Mouse (Mus musculus) c-Kit-negative CD71-positive TER-119-positive erythroid progenitor cells, embryonic 14.5 days (primary cell): Measurements from ENCODE around the gene Grik5.

Experiments
- DNase-seq: peaks from one replicate; pipeline ENCODE4 v3.0.0-alpha.2; 2013; ENCODE audit warnings: low read depth, low spot score

Grik5 gene

GRCm38 (mm10) chr7:25071979-25072715 is at the start of gene Grik5, which contains the start of gene Zfp574:
TSS of gene Grik5 (minus strand) at chr7:25072346.
TSS of gene Zfp574 (plus strand) at chr7:25072567.
- DNase-seq = no peak

GRCm38 (mm10) chr7:25121240-25121786 is 49.2 kb upstream of the Grik5 start:
- DNase-seq = no peak

DNA sequence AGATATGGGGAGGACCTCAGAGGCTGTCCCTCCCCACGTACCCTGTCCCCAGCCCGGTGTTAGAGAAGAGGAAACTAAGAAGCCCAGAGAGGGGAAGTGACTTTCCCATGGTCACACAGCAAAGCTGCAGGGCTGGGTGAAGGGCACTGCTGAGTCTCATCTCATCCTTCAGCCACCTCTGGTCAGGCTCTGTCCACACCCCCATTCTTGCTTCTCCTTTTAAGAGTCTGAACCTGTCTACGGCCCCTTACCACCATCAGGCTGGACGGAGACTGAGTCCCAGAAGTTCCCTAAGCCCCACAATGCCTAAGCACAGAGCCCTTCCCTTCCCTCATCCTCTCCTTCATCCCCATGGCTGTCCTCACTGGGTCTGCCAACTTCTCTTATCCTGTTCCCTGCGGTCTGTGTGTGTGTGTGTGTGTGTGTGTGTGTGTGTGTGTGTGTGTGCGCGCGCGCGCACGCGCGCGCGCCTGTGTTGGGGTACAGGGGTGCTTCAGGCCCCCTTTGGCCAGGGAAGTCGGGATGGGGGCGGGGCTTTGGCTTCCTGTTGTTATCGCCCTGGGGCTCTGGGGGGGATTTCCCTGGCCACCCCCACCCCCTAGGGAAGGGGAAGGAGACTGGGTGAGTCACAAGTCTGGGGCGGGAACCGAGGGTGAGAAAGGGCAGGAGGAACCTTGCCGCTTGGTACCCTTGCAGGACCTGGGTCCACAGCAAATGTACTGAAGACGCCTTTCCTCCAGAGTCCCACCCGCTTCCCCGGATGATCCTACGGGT is 48.1 kb upstream of the Grik5 start:
- DNase-seq = no peak

GRCm38 (mm10) chr7:25112956-25113603 is 40.9 kb upstream of the Grik5 start:
- no peak for DNase-seq

DNA sequence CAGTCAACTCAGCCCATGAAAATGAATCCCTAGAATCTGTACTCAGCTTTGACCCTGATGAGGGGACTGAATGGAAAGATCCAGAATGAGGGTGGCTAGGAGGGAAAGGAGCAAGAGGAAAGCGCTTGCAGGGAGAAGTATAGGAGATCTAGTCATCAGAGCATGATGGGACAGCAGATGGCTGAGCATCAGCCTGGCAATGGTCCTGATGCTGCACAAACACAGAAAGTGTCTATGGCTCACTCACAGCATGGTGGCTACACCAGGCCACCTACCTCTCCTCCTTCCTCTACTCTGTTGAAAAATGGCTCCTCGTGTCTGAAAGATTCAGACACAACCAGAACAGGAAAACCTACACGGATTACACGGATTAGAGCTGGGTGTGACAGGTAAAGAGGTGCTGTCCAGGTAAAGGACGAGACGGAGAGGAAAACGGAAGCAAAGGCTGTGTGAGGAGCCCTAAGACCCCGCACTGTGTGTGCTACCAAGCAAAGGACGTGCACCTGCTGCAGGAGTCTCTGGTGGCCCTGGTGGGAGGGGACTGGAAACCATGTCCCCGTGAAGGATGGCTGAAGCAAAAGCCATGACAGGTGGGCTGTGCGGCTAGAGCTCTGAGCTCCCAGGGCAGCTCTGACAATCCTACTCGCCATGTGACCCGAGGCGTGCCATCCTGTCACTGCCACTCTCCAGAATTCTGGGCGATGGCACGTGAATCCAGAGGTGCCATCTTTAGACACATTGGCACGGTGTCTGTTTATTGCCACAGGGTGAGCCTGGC is 40.2 kb upstream of the Grik5 start:
- DNase-seq = no peak

DNA sequence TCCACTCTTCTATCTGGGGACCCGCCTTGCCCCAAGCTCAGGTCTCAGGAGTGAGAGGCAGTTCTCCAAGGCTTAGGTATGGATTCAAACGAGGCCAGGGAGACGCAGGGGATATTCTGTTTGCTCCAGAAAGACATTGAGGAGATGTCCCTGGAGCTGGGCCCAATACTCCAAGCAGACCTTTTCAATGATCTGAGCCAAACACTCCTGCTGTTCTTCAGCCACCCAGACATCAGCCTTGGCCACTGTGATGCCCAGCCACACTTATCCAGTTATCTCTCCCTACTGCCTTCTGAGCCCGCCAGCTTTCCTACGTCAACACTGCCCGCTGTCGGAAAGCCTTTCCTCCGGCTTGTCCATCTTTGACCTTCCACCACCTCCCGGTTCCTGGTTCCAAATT is 38.2 kb upstream of the Grik5 start:
- DNase-seq = no peak

- no peak for DNase-seq
These were observed 37.2 kb upstream of the Grik5 start for GRCm38 (mm10) chr7:25109355-25109754.

DNA sequence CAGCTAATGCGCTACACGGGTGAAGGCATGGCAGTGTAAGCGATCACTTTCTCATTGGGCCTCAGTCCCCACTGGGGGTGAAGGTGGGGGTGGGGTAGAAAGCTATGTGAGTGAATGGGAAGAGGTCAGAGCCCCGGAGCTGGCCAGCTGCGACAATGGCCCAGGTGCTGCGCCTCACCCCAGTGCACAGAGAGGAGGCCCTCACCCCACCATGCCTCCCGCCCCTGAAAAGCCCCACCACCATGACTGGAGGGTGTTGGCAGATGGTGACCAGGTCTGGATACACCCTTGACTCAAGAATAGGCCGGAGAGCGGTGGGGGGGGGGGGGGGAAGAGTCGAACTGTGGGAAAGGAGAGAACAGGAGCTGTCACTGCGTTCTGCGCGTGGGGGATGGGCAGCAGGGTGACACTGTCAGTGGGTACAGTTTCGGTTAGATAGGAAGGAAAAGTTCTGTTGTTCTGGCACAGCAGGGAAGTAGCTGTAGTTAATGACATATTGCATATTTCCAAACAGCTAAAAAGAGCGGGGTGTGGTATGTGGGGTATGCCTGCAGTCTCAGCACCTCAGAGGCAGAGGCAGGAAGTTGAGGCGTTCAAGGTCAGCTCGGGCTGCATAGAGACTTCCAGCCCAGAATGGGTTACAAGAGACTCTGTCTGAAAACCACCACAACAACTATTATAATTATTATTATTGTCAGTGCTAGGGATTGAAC is 34.8 kb upstream of the Grik5 start:
- no peak for DNase-seq

DNA sequence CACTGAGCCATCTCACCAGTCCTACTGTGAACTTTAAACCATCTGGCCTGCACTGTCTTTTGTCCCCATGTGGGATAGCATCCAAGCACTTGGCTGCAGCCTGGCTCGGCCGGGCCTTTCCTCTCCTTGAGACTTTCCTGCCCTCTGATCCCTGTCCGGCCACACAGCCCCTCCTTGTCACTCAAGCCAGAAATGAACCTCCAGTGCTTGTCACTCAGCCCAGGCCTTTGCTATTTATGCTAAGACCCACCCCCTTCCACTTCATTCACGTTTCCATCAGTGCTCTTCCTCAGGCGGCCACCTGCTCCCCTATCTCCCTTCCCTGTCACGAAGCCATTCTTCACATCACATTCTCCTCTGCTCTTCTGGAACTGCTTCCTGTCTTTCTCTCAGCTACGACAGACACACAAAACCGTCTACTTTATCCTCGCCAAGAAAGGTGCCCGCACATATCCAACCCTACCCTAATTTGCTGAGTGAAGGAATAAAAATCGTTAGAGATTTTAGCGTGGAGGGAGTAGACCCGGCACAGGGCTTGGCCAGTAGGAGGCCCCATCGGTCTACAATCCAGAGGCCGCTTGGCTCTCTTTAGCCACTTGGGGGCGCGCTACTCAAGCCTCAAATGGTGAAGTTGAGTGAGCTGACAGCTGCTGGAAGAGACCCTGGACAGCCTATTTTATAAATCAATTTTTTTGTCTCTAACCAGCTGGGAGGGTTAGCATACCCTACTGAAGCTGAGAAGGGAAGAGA is 33.4 kb upstream of the Grik5 start:
- peak; percentile 54 for DNase-seq

DNA sequence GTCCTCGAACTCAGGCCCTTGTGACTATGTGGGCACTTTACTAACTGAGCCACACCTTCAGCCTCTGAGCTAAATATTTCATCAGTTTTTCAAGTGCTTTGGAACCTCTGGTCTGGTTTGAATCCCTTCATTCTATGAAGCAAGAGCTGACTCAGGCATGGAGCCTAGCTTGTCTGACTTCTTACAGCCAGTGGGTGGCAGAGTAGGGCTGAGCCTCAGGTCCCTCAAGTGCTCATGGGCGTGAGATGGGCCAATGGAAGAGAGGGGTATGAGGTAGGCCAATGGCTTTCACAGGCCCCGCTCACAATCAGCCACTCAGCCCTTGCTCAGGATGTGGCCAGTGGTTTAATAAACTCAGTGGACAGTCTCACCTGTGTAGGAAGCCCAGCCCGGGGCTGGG is 27.4 kb upstream of the Grik5 start:
- DNase-seq = no peak

DNA sequence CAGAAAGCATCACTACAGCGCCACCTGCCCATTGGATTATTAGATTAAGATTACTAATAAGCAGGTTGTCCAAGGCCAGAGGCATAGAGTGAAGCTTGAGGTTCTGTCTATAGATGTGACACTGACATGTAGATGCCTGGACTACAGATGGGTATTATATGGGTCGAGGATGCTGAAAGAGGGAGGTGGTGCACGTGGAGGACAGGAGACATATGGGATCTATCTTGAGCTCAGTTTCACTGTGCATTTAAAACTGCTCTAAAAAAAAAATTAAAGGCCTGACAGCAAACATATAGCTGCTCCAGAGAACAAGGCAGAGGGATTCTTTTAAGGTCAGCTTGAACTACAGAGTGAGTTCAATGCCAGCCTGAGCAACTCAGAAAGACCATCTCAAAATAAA is 26.0 kb upstream of the Grik5 start:
- no peak for DNase-seq

DNA sequence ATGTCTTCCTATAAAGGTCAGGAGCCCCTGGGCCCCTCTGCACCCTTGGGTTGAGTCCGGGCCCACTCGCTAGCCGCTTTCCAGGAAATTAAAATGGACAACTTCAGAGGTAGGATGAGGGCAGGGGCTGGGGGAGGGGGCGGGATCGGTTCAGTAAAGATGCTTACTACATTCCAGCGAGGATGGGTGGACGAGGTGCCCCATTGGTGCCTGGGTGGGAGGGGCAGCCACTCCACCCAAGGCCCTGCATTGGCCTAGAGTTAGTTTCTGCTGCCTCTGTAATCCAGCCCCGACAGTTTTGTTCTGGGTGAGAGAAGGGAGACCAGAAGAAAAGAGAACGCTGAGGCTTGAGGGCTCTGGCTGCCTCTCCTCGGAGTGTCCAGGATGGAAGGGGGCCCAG is 17.7 kb upstream of the Grik5 start:
- DNase-seq = no peak

GRCm38 (mm10) chr7:25088968-25089367 is 16.8 kb upstream of the Grik5 start:
- DNase-seq = no peak

DNA sequence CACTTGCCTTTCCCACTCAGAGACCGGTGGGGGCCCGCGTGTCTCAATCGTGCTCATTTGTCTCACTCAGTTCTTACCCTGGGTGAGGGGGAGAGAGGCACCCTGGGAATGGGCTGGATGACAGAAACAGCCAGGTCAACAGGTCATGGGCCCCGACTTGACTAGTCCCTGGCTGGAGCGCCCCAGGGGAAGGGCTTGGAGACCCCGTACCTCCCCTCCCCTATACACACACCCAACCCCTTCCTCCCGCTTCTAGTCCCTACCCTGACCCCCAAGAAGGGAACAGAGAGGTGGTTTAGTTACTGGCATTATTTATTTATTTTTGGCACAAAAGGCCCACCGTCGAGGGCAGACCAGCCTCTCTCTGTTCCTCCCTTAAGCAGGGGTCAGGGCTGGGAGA is 16.4 kb upstream of the Grik5 start:
- no peak for DNase-seq

GRCm38 (mm10) chr7:25087972-25088371 is 15.8 kb upstream of the Grik5 start:
- DNase-seq = no peak

- DNase-seq = no peak
These were observed 15.2 kb upstream of the Grik5 start for GRCm38 (mm10) chr7:25087256-25087912.

- DNase-seq = no peak
These were observed 14.5 kb upstream of the Grik5 start for GRCm38 (mm10) chr7:25086656-25087055.

GRCm38 (mm10) chr7:25084621-25085020 is 12.5 kb upstream of the Grik5 start:
- DNase-seq = no peak

DNA sequence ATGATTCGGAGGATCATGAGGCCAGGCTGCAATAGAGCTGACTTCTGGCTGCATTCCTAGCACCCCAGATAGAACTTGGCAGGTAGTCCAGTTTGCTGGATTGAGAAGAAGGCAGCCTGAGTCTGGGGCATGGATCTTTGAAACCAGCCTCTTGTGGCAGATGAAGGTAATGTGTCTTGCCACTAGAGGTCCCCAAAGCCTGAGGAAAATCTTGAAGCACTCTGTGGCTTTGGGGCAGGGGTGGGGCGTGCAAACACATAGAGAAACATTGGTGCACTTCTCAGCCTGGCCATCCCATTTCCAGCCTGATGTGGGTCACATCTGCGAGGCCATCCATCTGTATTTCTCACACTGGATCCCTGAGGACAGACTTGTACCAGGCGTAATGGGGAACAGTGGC is 10.4 kb upstream of the Grik5 start:
- DNase-seq = no peak

- no peak for DNase-seq
These were observed 8.3 kb upstream of the Grik5 start for GRCm38 (mm10) chr7:25080431-25080830.
